Mouse (Mus musculus): ENCODE measurements around the gene Foxl1. TPM values are rescaled to one million over a fixed set of nuclear protein-coding genes. Genes with fewer than 3 reads are reported as not detected.
"Not testable (repeated sequence)": the region's sequence is repeated elsewhere in the genome, so short reads cannot be mapped to it uniquely, and the experiment has no call there.

The Foxl1 gene
- polyA plus RNA-seq, 2 experiments = 0.18 to 0.40 TPM

GRCm38 (mm10) chr8:121130522-121130921 is 2.8 kb downstream of the Foxl1 start:
- H3K36me3 ChIP-seq (ENCODE audit: control insufficient read depth, insufficient read depth, low read length) = no peaks in the 10 kb centered on the region
- H3K27ac ChIP-seq (replicated peaks; ENCODE audit: low read depth, low read length) = no peak overlapping the region
- no peak for DNase-seq (ENCODE audit: low spot score)
- peaks cover 57% of the 10 kb centered on the region for H3K27me3 ChIP-seq (ENCODE audit: control insufficient read depth, insufficient read depth, low read length)
- WGBS = 38% methylated on average over 5 of the region's 5 CpGs
- H3K9me3 ChIP-seq (ENCODE audit: control insufficient read depth, low read length) = no peaks in the 10 kb centered on the region
- no peak for ATAC-seq (ENCODE audit: low FRiP score, low read depth)
- H3K4me2 ChIP-seq (replicated peaks; ENCODE audit: low read depth, low read length, severe bottlenecking) = no peak overlapping the region
- H3K4me1 ChIP-seq (ENCODE audit: control insufficient read depth, insufficient read depth, low read length) = peaks cover 16% of the 10 kb centered on the region; the same call in 1 of the 2 replicates
- H3K4me3 ChIP-seq (replicated peaks; ENCODE audit: low read length) = no peak overlapping the region
- no peak for TF ChIP-seq POLR2A (IDR thresholded peaks at IDR 0.05; ENCODE audit: borderline replicate concordance, extremely low read depth, insufficient read depth, insufficient read length)
- no peak overlapping the region for H3K9ac ChIP-seq (ENCODE audit: low read depth, low read length, severe bottlenecking)

DNA sequence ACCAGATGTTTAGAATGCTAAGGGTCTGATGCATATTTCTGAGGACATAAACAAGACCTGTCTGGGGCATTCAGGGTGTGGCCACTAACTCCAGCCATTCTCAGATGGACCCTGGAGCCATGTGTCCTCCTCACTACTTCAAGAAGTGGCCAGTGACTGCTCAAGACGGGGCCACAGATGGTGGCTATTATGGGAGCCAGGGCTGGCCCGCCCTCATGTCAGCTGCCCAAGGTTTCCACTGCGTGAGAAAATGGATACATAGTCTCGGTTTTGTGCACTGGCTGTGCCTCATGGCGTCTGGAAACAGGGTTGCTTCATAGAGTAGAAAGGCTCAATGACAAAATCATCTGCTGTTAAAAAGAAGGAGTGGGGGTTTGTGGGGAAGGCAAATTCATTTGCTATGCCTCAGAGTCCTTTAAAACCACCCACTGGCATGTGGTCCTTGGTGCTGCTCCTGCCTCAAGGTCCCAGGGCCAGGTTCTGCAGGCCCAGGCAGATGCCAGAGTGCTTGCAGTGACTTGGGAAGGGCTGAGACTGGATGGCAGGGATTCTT is 5.3 kb downstream of the Foxl1 start:
- ATAC-seq (ENCODE audit: low FRiP score, low read depth) = no peak
- H3K27me3 ChIP-seq (ENCODE audit: control insufficient read depth, insufficient read depth, low read length) = peaks cover 33% of the 10 kb centered on the region
- no peak overlapping the region for H3K9ac ChIP-seq (ENCODE audit: low read depth, low read length, severe bottlenecking)
- H3K4me1 ChIP-seq (ENCODE audit: control insufficient read depth, insufficient read depth, low read length) = peaks cover 13% of the 10 kb centered on the region; the same call in 1 of the 2 replicates
- WGBS = 65% methylated on average over 5 of the region's 5 CpGs
- H3K9me3 ChIP-seq (ENCODE audit: control insufficient read depth, low read length) = peaks cover 13% of the 10 kb centered on the region
- no peak overlapping the region for H3K4me3 ChIP-seq (replicated peaks; ENCODE audit: low read length)
- H3K4me2 ChIP-seq (replicated peaks; ENCODE audit: low read depth, low read length, severe bottlenecking) = no peak overlapping the region
- no peaks in the 10 kb centered on the region for H3K36me3 ChIP-seq (ENCODE audit: control insufficient read depth, insufficient read depth, low read length)
- DNase-seq (ENCODE audit: low spot score) = no peak
- no peak overlapping the region for H3K27ac ChIP-seq (replicated peaks; ENCODE audit: low read depth, low read length)
- no peak for TF ChIP-seq POLR2A (IDR thresholded peaks at IDR 0.05; ENCODE audit: borderline replicate concordance, extremely low read depth, insufficient read depth, insufficient read length)

DNA sequence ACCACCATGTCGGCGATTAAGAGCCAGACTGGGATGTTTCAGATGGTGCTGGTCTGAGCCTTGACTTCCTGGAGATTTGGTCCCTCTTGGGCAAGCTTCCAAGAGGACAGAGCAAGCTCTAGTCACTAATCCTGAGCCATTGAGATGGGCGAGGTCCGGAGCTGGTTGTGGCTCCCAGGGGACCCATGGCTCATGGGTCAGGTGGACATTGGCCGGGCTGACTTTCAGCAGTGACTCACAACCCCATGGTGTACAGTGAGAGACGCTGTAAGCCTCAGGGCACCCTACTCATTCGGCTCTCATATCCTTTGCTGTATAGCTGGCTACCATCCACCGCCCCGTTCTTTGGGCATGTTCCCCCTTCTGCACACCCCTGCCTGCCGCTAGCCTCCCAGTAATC is 6.4 kb downstream of the Foxl1 start:
- no peak for DNase-seq (ENCODE audit: low spot score)
- TF ChIP-seq POLR2A (IDR thresholded peaks at IDR 0.05; ENCODE audit: borderline replicate concordance, extremely low read depth, insufficient read depth, insufficient read length) = no peak
- Histone ChIP-seq H3K4me3 (replicated peaks; ENCODE audit: low read length) (no peak overlapping the region), H3K27me3 (ENCODE audit: control insufficient read depth, insufficient read depth, low read length) (peaks cover 22% of the 10 kb centered on the region), H3K36me3 (ENCODE audit: control insufficient read depth, insufficient read depth, low read length) (no peaks in the 10 kb centered on the region), H3K4me2 (replicated peaks; ENCODE audit: low read depth, low read length, severe bottlenecking) (no peak overlapping the region), H3K9ac (ENCODE audit: low read depth, low read length, severe bottlenecking) (no peak overlapping the region), H3K27ac (replicated peaks; ENCODE audit: low read depth, low read length) (no peak overlapping the region), H3K4me1 (ENCODE audit: control insufficient read depth, insufficient read depth, low read length) (peaks cover 2% of the 10 kb centered on the region; the same call in 1 of the 2 replicates), H3K9me3 (ENCODE audit: control insufficient read depth, low read length) (peaks cover 17% of the 10 kb centered on the region)
- no peak for ATAC-seq (ENCODE audit: low FRiP score, low read depth)
- 93% methylated on average over 10 of the region's 10 CpGs for WGBS

- Histone ChIP-seq H3K4me1 (ENCODE audit: control insufficient read depth, insufficient read depth, low read length) (no peaks in the 10 kb centered on the region), H3K9ac (ENCODE audit: low read depth, low read length, severe bottlenecking) (no peak overlapping the region), H3K27ac (replicated peaks; ENCODE audit: low read depth, low read length) (no peak overlapping the region), H3K4me3 (replicated peaks; ENCODE audit: low read length) (no peak overlapping the region), H3K27me3 (ENCODE audit: control insufficient read depth, insufficient read depth, low read length) (peaks cover 18% of the 10 kb centered on the region), H3K9me3 (ENCODE audit: control insufficient read depth, low read length) (peaks cover 17% of the 10 kb centered on the region), H3K36me3 (ENCODE audit: control insufficient read depth, insufficient read depth, low read length) (no peaks in the 10 kb centered on the region), H3K4me2 (replicated peaks; ENCODE audit: low read depth, low read length, severe bottlenecking) (no peak overlapping the region)
- no peak for TF ChIP-seq POLR2A (IDR thresholded peaks at IDR 0.05; ENCODE audit: borderline replicate concordance, extremely low read depth, insufficient read depth, insufficient read length)
- WGBS = 84% methylated on average over 11 of the region's 11 CpGs
- DNase-seq (ENCODE audit: low spot score) (no peak), ATAC-seq (ENCODE audit: low FRiP score, low read depth) (no peak)
Observed at GRCm38 (mm10) chr8:121134512-121134911, 6.8 kb downstream of the Foxl1 start.

DNA sequence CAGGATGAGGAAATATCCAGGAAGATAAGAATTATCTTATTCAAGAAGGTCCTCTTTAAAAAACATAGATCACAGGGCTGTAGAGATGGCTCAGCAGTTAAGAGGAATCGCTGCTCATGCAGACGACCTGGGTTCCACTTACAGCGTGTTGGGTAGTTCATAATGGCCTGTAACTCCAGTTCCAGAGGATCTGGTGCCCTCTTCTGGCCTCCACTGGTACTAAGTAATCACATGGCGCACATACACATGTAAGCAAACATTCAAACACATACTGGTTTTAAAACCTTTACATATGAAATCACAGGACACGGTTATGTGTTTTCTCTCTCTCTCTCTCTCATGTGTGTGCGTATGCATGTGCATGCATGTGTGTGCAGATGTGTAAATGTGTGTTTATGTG is 9.1 kb downstream of the Foxl1 start:
- ATAC-seq (ENCODE audit: low FRiP score, low read depth) = no peak
- 88% methylated on average over 6 of the region's 6 CpGs for WGBS
- no peak for DNase-seq (ENCODE audit: low spot score)
- Histone ChIP-seq H3K9me3 (ENCODE audit: control insufficient read depth, low read length) (peaks cover 17% of the 10 kb centered on the region), H3K4me2 (replicated peaks; ENCODE audit: low read depth, low read length, severe bottlenecking) (no peak overlapping the region), H3K9ac (ENCODE audit: low read depth, low read length, severe bottlenecking) (no peak overlapping the region), H3K4me1 (ENCODE audit: control insufficient read depth, insufficient read depth, low read length) (no peaks in the 10 kb centered on the region), H3K4me3 (replicated peaks; ENCODE audit: low read length) (no peak overlapping the region), H3K27ac (replicated peaks; ENCODE audit: low read depth, low read length) (no peak overlapping the region), H3K27me3 (ENCODE audit: control insufficient read depth, insufficient read depth, low read length) (no peaks in the 10 kb centered on the region), H3K36me3 (ENCODE audit: control insufficient read depth, insufficient read depth, low read length) (no peaks in the 10 kb centered on the region)
- no peak for TF ChIP-seq POLR2A (IDR thresholded peaks at IDR 0.05; ENCODE audit: borderline replicate concordance, extremely low read depth, insufficient read depth, insufficient read length)

- H3K4me1 ChIP-seq (ENCODE audit: control insufficient read depth, insufficient read depth, low read length); ATAC-seq (ENCODE audit: low FRiP score, low read depth); H3K9ac ChIP-seq (ENCODE audit: low read depth, low read length, severe bottlenecking); H3K4me3 ChIP-seq (replicated peaks; ENCODE audit: low read length); H3K4me2 ChIP-seq (replicated peaks; ENCODE audit: low read depth, low read length, severe bottlenecking); H3K9me3 ChIP-seq (ENCODE audit: control insufficient read depth, low read length); H3K27me3 ChIP-seq (ENCODE audit: control insufficient read depth, insufficient read depth, low read length); H3K27ac ChIP-seq (replicated peaks; ENCODE audit: low read depth, low read length); DNase-seq (ENCODE audit: low spot score); H3K36me3 ChIP-seq (ENCODE audit: control insufficient read depth, insufficient read depth, low read length): not testable (repeated sequence)
- 76% methylated on average over 4 of the region's 6 CpGs for WGBS
Observed at GRCm38 (mm10) chr8:121145457-121146134, 17.9 kb downstream of the Foxl1 start.
